Mouse (Mus musculus): Measurements from ENCODE around the gene Uqcc1.

The Uqcc1 gene

DNA sequence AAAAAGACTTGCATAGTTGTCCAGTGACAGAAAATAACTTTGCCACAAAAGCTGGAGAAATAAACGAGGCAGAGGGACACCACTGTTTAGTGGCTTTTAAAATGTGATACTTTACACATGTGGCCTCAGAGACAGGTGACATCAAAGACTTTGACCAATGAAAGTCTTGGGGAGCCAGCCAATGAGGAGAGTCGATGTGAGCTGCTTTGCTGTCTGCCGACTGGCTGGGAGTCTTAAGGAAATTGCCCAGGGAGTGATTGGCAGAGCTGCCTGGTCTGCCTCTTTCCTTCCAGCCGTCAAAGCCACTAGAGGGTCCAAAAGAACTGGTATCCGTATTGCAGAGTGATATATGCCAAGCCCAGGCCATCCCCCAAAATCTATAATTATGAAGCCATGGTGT lies 115.3 kb downstream of the Uqcc1 start:
- no peak for DNase-seq (ENCODE audit: low spot score)

DNA sequence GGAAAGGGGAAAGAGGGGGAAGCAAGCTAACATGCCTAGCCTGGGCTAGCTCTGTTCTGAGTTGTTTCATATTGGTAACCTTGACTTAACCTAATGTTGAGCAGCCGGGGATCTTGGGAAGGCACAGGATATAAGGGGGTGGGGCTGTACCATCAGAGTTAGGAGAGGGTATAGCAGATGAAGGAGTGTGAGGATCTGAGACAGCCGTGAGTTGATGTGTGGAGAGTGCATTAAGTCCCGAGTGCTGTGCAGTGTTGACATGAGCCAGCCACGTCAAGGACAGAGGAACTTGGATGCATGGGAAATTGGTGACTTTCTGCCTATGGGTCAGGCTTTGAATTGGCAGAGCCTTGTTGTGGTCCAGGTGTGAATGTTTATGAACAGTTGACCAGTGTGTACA lies 117.5 kb downstream of the Uqcc1 start:
- DNase-seq (ENCODE audit: low spot score) = no peak

DNA sequence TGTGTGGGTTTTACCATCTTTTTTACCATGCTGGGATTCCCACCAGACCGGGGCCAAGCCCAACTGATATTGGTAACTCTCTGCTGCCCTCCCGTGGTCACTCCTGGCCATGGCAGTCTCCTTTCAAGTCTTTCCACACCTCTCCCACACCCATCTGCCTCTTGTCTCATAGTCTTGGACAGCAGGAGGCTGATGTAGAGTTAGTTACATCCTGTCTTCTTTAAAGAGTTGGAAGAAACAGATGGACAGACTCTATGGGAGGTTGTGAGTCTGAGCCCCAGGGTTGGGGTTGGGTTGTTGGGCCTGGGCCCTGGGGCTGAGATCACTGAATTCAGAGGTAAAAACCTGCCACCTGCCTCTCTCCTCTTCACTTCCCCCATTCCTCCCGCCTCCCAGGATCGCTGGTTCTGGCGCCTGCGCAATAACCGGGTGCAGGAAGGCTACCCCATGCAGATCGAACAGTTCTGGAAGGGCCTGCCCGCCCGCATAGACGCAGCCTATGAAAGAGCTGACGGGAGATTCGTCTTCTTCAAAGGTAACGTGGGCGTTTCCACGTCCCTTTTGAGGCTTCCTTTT lies 118.2 kb downstream of the Uqcc1 start:
- peak; percentile 84 for DNase-seq (ENCODE audit: low spot score)

DNA sequence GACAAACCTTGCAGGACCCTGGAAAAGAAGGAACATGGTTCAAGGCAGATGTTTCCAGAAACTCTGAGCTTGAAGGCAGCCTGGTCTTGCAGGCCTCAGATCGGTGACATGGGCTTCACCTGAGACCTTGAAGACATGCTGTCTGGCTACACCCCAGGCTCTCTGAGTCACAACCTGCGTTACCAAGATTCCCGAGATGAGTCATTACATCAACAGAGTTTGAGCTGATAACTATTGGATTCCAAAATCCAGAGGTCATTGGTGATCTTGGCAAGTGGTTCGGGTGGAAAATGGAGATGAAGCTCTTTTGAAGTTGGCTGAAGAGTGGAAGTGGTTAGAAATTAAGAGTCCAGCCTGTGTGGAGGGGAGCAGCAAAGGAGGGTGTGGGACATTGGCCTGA lies 120.5 kb downstream of the Uqcc1 start:
- DNase-seq (ENCODE audit: low spot score) = no peak

DNA sequence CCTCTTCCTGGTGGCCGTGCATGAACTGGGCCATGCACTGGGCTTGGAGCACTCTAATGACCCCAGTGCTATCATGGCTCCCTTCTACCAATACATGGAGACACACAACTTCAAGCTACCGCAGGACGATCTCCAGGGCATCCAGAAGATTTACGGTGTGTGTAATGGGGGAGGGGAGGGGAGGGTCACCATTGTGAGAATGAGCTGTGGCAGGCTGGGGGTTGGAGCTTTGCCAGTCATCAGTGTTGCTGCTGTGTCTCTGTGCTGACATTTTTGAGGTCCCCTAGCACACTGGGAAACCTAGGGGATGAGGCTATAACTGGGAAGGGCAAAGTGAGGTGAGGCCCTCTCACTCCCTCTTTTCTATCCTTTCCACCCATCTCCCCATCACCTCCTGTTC lies 122.7 kb downstream of the Uqcc1 start:
- DNase-seq (ENCODE audit: low spot score) = no peak

DNA sequence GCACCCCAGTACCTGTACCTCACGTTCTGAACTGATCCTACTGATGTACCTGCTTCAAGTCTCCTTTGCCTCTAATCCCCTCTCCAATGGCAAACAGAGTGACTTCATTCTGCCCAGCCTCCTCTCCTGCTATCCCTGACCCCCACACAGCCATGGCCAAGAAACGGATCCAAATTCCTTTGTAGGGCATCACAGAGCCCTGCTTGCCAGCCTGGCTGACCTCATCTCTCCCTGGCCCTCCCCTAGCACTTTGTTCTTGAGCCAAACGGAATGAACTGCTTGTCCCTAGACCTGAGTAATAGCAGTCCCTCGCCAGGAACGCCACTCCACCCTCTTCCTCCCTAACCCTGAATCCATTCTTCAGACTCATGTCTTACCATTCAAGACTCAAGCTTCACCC lies 123.6 kb downstream of the Uqcc1 start:
- no peak for DNase-seq (ENCODE audit: low spot score)

DNA sequence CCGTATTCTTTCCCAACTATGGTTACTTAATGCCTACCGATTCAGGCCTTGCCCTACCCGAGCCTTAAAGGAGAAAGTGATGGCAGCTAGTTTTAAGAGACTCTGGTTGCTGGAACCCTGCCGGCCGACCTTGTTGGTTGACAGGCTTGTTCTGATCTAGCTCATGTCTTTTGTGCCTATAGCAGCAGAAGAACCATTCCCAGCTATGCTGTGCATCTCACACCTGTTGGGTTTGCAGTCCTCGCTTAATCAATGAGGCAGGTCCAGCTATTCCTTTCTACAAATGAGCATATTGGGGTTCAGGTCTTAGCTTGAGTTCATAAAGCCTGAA lies 124.2 kb downstream of the Uqcc1 start:
- no peak for DNase-seq (ENCODE audit: low spot score)

DNA sequence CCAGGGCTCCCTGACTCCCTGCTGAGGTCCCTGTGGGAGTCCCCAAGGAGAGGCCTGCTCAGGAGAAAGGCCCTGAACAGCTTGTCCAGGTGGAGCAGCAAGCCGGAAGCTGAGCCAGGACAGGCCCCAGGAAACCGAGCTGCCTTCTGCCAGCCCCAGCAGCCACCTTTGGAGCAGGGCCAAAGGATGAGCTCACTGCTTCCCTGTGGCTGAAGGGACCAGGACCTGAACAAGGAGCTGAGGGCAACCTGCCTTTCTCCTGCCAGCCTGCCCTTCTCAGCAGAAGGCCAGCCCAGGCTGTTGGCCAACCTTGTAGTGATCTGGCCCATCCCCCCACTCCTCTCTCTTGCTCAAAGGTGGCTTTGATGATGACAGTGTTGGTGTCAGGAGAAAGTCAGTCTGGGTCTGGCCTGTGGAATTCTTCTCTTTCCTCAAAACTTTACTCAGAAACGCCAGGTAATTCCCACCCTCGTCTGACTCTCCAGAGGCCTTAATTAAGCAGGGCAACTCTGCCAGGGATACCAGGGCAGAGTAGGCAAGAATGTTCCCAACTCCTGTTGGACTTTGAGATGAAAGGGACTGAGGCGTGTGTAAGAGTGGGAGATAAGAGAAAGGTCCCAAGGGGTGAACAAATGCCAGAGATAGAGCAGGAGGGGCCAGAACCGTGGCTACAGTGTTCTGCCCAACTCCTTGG lies 124.7 kb downstream of the Uqcc1 start:
- DNase-seq (ENCODE audit: low spot score) = no peak

DNA sequence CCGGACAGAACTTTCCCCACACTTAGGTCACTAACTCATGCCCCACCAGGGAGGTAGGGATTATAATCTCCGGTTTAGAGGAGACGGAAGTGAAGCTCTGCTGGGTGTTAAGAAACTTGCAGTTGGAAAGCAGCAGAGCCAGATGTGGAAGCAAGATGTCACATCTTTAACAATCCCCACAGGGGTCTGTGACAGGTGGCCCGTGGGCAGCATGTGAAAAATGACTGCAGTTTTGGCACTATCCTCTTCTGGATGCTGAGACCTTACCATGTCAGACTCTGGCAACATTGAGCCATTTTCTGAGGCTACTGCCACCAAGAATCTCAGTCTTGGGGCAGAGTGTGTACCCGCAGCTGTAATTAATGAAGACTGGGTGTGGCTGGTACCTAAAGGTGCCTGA lies 126.1 kb downstream of the Uqcc1 start:
- no peak for DNase-seq (ENCODE audit: low spot score)

DNA sequence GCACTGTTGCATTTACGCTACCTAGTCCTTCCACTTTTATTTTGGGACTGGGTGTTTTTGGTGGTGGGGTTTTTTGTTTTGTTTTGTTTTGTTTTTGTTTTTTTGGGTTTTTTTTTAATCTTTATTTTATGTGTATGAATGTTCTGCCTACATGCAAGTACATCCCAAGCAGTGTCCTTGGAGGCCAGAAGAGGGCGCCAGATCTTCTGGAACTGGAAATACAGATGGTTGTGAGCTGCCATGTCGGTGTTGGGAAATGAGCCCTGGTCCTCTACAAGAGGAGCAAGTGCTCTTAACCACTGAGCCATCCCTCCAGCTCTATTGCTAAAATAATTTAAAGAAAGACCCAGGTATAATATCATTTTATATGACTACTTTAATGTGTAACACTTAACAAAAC lies 127.3 kb downstream of the Uqcc1 start:
- DNase-seq (ENCODE audit: low spot score) = no peak

DNA sequence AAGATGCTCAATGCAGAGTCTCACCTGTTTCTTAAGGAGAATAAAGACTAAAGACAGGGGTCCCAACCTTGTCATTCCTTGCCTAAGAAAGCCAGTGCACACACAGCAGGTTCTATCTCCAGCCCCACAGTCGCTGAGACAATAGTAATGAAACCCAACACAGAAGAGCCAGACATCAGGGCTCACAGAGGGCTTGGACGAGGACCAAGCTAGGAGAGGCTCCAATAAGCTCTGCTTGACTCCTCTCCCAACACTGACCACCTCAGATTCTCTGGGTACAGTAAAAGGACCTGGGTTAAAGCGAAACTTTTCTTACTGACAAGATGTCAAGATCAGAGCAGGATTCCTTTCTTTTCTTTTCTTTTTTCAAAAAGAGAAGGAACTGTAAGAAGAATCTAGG lies 131.5 kb downstream of the Uqcc1 start:
- no peak for DNase-seq (ENCODE audit: low spot score)
